Mouse (Mus musculus) heart, adult 2 months (tissue): ENCODE measurements around the gene Afm.

Experiments
- CTCF ChIP-seq: fragments of 200-600 bp; IDR thresholded peaks from 2 replicates; pipeline ENCODE4 v1.8.1; 2022; ENCODE audit warnings: antibody characterized with exemption, mild to moderate bottlenecking, moderate library complexity
- EP300 ChIP-seq: fragments of 200-500 bp; IDR thresholded peaks from 2 replicates; pipeline ENCODE4 v1.6.1; 2011; ENCODE audit warnings: low read depth, low read length, control low read depth; ENCODE audit not compliant: insufficient read depth
- POLR2A ChIP-seq: fragments of 200-500 bp; IDR thresholded peaks from 2 replicates; pipeline ENCODE4 v1.6.1; 2011; ENCODE audit warnings: mild to moderate bottlenecking, low read depth, low read length, control low read depth; ENCODE audit not compliant: insufficient read depth

DNA sequence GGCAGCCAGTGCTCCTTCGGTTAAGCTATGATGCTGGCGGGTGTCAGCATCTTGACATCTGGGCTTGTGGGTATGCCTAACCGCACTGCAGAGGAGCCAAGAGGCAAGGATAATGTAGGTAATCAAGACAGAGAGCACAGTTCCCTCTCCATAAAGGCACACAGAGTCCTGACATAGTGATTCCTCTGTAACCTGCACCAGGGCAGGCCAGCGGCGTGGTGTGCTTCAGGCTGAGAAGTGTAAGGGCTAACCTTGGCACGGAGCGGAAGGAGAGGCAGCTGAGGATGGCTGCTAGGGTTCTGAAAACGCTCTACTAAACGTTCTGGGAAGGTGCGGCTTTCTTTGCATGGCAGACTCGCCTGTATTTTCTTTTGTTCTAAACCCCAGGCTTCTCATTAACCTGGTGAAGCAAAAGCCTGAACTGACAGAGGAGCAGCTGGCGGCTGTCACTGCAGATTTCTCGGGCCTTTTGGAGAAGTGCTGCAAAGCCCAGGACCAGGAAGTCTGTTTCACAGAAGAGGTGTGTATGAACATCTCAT lies 11.3 kb upstream of the Afm start:
- TF ChIP-seq POLR2A = no peak
- no peak for TF ChIP-seq CTCF
- TF ChIP-seq EP300 = no peak
